Mouse (Mus musculus) spleen, adult 2 months (tissue): ENCODE measurements around the gene Zfp410.

ENCODE experiments used
- CTCF ChIP-seq: fragments of 200-500 bp; IDR thresholded peaks from 2 replicates; pipeline ENCODE4 v1.5.1; 2011; ENCODE audit warnings: mild to moderate bottlenecking, inconsistent platforms; ENCODE audit not compliant: insufficient read depth, insufficient read length, insufficient replicate concordance; ENCODE audit errors: extremely low read depth
- POLR2A ChIP-seq: fragments of 200-500 bp; IDR thresholded peaks from 2 replicates; pipeline ENCODE4 v1.6.1; 2011; ENCODE audit warnings: low read depth, low read length, inconsistent platforms

DNA sequence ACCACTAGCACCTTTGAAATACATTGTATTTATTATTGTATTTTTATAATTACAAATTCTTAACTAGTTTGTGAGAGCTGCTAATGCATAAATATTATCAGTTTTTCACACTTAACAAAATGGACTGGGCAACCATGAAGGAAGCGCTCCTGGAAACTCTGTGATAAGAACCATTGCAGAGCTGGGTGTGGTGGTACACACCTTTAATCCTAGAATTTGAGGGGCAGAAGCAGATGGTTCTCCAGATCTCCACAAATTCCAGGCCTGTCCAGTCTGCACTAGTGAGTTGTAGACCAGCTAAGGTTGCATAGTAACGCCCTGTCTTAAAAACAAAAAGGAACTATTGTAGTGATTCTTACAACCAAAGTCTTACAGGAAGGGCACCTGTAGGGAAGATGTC lies 17.4 kb upstream of the Zfp410 start:
- TF ChIP-seq CTCF (no peak), POLR2A (no peak)
